Mouse (Mus musculus) MEL-GATA-1-ER (cell line): ENCODE measurements around the gene Crebrf.

Experiments used
- DNase-seq: peaks from one replicate; pipeline ENCODE4 v3.0.0-alpha.2; 2012; ENCODE audit warnings: low read depth; ENCODE audit errors: extremely low read depth

The Crebrf gene

DNA sequence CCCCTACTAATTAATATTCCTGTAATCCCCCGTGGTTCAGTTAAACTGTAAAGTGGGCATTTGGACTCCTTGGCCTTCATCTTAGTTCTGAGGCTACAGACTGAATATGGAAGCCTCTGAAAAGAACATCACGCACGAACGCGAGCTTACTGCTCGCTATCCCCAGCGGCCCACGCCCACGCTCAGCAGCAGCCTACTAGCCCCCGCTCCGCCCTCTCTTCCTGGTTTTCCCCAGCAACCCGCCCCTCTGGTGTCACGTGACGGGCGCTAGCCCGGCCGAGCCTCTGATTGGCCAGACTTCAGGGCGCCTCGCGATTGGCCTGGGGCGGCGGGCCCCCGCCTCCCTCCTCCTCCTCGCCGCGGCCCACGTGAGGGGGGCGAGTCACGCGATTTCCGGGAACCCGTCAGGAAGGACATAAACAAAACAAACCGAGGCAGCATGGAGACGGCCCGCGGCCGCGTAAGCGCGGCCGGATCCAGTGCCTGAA, at the start of gene Crebrf:
Gene Crebrf (plus strand): TSS at position 380 of the 488 bp plus-strand sequence.
- peak; percentile 92 for DNase-seq

DNA sequence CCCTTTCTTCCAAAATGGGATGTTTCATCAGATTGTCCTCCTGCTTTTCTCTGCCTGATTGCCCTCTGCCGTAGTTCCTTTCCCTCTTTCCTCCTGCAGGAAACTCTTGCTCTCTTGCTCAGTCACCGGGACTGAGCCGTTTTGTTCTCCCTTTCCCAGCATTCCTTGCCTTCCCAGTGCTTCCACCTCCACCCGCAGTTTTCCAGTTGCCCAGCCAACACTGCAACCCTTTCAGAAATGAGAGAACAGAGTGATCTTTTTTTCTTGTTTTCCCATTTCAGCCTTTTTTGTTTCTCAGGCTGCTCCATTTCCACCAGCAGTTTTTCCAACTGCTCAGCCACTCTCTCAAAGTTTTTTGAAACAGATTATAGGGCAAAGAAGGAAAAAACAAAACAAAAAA, 44.2 kb upstream of the Crebrf start:
- DNase-seq: no peak

DNA sequence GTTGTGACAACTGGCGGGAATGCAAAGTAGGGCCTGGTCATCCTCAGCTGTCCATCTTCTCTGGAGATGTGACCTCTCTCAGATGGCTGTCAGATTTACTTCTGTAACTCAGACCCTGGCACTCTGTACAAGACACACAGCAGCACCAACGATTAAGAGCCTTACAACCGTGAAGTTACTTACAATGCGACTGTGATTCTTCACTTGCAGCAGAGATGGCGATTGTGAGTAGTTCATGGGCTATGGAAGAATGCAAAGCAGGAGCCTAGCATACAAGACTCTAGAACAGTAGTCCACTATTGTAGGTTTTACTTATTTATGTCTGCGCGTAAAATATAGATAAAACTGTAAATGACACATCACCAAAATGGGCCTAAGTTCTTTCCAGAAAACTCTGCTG, 39.6 kb upstream of the Crebrf start:
- no peak for DNase-seq

DNA sequence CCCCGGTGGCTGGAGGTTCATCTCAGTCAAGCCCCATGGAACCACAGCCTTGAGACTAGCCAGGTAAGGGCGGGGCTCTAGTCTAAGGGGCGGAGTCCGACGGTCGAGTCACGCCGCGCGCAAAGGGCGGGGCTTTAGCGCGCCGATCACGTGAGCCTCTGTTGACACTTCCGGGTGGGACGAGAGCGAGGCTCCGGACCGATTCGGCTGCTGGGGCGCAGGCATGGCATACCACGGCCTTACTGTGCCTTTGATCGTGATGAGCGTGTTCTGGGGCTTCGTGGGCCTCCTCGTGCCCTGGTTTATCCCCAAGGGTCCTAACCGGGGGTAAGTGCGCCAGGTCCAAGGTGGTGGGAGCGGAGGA, 39.2 kb upstream of the Crebrf start:
- DNase-seq: peak; percentile 59

DNA sequence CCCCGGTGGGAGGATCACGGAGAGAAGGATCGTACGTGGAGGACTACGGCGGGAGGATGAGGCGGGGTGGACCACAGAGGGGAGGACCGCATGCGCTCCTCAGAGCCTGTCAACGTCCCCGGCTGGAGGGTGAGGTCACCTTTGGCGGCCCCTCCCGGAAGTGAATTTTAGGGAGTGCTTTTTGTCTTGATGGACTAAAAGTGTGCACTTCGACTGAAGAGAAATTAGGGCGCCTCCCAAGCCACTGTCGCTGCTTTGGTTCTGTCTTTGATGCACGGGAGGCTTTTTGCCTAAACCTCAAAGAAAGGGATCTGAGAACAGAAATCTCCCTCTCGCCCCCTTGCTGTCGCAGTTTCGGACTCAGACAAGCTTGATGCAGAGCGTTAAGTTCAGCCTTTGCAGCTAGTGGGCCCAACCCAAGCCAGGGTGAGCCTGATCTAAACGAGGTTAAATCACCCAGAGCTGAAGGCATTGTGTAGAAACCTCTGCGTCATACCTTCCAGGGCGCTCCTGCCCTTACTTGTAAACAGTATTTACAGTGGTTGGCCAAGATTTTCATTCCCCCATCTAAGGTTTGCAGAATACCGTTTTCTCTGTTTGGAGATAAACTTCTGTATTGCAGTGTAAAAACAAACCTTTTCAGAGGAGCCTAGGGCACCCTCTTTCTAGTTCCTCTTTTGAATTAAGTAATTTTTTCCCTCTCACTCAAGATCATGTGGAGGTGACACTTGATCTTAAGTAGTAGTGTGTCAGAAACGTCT, 38.7 kb upstream of the Crebrf start:
- peak; percentile 80 for DNase-seq

DNA sequence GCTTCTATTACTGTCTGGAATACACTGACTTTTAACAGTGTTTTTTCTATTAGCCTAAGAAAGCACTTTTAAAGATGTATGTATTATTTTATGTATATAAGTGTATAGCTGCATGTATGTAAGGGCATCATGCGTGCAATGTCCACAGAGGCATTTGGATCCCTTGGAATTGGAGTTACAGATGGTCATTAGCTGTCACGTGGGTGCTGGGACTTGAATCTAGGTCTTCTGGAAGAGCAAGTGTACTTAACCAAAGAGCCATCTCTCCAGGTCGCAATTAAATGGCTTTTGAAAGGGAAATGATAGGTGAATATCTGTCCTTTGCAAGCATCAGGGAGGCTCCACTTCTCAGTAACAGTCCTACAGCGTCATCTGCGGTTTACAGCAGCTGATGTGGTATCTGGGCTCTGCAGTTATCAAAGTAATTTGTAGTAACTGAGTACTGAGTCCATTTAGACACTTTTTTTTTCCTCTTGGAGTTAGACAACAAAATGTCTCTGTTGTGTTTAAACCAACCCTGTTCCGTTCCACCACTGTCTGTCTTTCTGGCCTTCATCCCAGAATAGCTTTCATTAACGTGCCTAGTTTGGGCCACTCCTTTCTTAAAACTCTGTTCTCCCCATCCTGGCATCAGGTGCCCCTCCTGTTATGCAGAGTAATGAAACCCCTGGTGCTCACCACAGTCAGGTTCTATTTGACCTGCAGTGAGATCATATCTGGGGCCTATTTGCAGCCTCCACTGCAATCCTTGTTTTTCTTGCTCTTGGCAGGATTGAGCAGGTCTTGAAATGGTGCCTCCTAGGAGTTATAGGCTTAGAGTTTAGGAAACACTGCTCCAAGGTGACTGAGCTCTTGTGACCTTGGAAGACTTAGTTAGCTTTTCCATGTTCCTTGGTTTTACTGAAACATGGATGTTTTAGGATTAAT, 37.5 kb upstream of the Crebrf start:
- peak; percentile 70 for DNase-seq

DNA sequence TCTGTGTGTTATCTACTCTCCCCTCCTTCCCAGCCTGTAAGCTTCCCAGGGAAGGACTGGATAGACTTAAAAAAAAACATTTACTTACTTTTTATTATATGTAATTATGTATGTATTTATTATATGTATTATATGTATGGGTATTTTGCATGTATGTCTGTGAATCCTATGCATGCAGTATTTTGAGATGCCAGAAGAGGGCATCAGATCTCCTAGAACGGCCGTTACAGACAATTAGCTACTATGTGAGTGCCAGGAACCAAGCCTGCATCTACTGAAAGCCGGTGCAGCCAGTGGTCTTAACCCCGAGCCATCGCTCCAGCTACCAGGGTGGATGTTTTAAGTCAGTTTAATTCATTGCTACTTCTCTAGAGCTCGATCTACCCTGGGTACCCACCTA, 34.2 kb upstream of the Crebrf start:
- DNase-seq: no peak

DNA sequence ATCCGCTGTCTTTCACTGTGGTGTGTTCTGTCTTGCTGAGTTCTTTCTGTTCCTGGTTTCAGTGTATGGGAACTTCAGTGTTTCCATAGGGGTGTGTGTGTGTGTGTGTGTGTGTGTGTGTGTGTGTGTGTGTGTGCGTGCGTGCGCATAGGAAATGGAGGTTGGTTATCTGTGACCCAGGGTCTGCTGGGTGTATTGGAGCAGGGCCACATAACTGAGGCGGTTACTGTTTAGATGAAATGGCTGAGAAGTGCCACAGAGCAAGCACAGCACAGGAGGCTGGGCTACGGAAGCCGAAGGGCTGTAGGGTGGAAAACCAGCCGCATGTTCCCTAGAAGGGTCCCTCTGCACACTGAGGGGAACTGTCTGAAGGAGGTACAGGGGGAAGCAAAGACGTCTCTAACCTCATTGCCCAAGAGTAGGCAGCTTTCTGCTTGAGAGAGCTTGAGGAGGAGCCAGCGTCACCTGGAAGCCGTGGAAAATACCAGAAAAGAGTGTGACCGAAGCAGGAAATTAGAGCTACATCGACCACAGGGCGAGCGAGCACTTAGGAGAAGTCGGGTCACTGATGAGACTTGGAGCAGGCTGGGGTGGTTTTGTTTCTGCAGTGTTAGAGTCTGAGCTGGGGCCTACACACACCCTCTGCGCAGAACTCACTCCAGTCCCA, 29.0 kb upstream of the Crebrf start:
- no peak for DNase-seq

DNA sequence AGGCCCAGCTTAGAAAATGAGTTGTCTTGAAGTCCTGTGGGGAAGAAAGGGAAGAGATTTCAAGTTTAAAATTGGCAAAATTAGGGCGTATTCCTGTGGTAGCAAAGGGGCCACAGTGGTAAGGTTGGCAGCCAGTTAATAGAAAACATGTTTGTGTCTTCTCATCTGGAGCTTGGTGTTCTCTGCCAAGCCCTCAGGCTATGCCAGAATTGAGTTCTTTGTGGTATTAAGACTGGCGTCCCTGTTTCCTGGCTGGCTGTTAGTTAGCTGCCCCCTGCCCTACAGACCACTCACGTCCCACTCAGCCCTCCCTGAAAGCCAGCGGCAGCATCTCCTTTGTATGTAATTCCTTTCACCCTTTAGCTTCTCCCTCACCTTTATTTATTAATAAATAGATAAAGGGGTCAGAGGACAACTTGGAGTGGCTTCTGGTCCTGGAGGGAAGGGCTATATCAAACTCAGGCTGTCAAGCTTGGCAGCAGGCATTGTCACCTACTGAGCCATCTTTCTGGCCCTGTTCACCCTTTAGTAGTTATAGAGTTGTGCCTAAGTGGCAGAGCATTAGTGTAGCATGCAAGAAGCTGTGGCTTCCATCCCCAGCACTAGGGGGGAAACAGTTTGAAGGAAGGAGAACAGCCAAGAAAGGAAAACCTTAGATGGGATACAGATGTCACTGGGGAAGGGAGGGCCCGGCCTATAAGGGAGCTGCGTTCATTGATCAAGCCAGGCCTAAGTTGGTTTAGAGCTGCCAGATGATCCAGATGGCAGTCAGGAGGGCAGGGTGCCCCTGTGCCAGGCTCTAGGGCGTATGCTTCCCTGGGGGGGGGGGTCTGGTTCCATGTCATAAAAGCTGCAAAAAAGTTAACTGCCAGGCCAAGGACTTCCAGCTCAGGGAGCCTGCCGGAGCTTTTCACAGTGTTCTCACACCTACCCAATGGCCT, 26.4 kb upstream of the Crebrf start:
- no peak for DNase-seq

DNA sequence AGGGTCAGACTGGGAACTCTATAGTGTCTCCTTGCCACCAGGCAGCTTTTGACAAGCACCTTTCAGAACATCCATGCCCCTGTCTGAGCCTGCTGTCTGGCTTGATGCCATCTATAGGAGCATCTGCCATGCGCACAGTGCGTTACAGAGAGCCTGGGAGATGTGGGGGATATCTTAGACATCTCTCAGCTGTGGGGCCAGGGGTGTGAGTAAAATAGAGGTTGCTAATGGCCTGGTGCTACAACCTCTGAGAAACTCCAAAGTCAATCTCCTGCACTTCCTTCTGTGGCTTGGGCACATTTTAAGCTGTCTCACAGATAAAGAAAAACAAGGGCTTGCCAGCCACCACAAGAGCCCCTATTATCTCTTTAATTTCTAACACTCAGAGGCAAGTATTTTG, 25.6 kb upstream of the Crebrf start:
- peak; percentile 45 for DNase-seq

DNA sequence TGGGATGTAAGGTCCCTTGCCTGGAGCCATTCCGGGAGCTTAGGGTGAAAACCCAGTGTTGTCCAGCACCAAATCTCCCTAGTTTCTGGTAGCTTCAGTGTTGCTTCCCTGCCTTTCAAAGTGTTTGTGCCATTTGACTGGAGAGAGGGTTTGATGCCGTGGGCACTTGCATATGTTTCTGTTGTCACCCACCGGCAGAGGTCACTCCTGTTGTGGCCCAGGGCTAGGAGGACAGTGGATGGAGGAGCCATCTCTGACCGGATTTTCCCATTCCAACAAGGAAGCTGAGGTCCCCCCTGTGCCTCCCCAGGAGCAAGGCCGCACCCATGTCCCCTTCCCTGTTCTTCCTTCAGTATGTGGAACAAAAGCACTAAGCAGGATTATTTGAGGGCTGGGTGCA, 25.2 kb upstream of the Crebrf start:
- DNase-seq: no peak

DNA sequence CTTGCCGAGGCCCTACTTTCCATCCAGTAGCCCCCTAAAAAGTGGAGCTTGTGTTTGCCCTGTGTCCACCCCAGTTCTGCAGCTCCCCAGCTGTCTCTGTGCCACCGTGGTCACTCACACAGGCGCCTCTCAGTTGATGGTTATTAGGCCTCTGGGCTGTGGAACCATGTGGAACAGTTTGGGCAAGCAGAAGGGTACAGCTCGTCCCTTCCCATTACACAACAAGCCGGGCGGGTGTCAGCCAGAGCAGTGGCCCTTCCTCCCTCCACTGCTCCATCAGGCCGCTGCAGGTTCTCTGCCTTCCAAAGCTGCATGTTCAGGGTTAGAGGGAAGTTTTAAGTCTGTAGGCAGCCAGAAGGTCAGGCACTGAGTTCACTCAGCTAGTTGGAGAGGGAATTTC, 24.3 kb upstream of the Crebrf start:
- no peak for DNase-seq

DNA sequence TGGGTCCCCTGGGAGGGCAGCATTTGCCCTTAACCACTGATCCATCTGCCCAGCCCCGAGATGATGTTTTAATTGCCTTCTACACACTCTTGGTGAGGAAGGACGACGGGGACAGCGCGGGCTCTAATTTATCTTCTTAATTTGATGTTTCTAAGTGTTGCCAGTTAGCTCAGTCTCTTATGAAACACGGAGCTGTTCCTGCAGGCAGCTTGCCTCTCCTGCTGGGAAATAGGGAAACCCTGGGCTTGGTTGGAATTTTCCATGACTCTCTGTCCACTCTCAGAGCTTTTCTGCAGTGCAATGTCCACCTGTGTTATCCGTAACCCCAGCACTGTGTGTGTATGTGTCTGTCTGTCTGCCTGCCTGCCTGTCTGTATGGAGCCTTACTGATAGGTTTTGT, 22.0 kb upstream of the Crebrf start:
- no peak for DNase-seq

DNA sequence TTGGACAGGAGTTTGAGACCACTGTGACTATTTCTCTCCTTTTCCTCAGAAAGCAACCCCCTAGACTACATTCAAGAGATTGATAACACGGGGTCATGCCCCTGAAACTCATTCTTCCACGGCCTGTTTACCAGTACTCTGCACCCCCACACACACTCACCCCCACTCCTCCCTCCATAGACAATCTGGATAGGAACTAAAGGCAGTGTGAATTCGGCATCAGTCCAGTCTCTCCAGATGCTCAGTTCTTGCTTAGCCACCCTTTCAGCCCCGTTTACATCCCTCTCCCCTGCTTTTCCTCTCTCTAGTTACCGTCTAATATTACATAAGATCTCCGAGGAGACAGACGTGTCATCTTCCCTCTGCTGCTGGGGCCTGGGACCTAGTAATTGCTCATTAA, 21.3 kb upstream of the Crebrf start:
- no peak for DNase-seq

DNA sequence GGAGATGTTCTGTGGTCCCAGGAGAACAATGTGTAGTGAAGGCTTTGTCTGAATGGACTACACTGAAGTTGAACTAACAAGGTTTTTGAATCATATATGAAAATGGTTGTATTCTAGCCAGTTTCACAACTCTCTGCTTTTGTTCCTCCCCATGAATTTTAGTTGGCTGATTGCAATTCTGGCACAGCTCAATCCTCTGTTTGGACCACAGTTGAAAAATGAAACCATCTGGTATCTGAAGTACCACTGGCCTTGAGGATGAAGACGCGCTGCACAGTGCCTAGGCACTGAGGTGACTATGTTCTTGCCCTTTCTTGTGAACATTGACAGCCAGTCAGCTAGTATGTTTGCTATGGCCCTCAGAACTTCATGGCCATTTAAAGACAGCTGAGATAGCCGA, 20.3 kb upstream of the Crebrf start:
- DNase-seq: no peak

DNA sequence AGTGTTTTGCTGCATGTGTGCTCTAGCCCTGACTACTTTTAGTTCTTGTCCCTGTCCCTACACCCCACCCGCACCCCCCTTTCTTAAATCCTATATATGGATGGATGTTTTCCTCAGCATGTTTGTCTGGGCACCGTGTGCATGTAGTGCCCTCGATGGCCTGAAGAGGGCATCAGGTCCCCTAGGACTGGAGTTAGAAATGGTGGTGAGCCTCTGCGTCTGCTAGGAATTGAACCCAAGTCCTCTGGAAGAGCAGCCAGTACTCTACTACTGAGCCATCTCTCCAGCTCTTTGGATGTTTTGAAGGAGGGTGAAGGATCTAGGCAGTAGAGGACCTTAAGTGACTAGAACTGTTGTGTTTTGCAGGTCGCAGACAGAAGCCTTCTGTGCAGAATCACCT, 16.6 kb upstream of the Crebrf start:
- no peak for DNase-seq

DNA sequence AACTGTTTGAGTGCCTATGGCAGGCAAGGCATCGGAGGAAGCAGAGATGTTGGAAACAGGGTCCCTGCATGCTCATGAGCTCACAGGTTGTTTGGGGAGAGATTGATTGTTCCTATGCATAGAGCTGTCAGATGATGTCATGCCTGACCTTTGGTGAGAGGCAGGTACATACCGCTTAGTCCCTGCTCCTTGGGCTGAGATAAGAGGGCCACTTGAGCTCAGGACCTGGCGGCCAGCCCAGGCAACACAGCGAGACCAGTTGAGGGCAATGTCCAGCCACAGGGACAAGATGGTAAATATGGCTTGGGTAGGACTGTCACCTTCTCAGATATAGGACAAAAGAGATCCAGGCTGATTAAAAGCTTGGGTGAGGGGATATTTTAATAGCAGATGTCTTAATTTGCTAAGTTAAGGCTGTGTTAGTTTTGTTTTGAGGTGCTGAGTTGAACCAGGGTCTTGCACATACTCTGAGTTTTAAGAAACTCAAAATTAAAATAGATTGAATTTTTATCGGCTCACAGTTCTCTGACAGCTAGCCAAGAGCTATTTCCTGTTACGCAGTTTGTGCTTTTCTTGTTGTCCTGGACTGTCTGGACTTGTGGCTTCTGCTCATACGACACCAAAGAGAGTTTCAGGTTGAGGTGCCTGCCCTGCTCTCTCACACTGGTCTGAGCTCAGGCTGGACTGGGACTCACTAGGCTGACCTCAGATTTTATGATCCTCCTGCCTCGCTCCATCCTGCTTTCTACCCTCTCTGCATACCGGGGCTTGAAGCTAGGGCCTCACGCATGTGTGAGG, 15.4 kb upstream of the Crebrf start:
- no peak for DNase-seq

DNA sequence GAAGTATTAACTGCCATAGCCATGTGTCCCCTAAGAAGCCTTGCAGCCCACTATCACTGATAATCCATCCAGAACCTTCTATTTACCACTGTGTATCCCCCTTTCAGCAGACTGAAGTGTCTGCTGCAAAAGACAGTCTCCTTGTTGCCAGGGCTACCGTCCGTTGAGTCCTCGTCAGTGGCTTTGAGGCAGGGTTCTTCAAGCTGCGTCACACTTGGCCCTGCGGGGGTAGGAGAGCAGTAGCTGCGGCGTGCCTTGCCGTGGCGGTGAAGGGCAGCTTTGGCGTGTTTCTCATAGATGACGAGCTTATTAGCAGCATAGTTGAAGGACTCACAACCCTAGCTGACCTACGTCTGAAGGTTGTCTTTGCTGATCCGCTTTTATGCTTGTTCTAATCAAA, 13.9 kb upstream of the Crebrf start:
- no peak for DNase-seq

DNA sequence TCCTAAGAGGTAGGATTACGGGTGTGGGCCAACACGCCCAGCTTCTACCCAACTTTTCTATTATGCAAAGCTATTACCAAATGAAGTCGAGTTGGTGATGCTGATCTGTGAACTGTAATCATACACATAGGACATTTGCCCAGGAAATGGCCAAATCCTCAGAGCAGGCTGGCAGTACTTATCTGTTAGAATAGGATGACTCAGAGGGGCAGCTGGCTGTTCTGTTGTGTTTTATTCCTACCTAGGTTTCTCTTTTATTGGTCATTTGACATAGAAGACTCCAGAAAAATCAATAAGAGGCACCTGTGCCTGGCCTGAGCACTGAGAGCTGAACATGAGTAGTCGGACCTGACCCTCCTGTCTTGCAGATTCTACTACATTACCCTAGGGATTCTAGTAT, 12.8 kb upstream of the Crebrf start:
- no peak for DNase-seq

DNA sequence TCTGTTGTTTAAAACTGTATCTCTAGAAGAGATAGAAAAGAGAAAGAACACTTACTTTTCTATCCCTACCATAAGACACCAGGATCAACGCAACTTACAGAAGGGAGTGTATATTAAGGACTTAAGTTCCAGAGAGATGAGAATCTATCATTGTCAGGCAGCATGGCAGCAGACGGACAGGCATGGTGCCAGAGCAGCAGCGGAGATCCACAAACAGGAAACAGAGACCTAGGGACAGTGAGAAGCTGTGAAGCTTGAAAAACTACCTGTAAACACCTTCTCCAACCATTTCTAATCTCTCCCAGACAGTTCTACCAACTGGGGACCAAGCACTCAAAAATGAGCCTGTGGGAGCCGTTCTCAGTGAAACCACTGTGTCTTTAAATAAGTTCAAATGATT, 11.8 kb upstream of the Crebrf start:
- DNase-seq: no peak
